Mouse (Mus musculus) limb, embryonic 14.5 days (tissue): ENCODE results near the gene Dcakd. TPM values are rescaled to one million over a fixed set of nuclear protein-coding genes. Genes with fewer than 3 reads are reported as not detected.

Experiments used
- ATAC-seq: fragments of 200-750 bp; cut with Nextera tagmentation; 2 replicates; pipeline ENCODE4 v1.8.0; 2017; ENCODE audit warnings: low read depth, moderate number of reproducible peaks, moderate TSS enrichment; ENCODE audit not compliant: low FRiP score
- DNase-seq: peaks from one replicate; pipeline ENCODE4 v3.0.0-alpha.2; 2015; ENCODE audit warnings: low spot score
- H3K27ac ChIP-seq: fragments of 300-500 bp; sonication (generic); replicated peaks from 2 replicates; pipeline ENCODE4 v1.5.1; 2014; ENCODE audit warnings: low read depth, mild to moderate bottlenecking, low read length, moderate library complexity, mixed read lengths
- H3K27me3 ChIP-seq: fragments of 300-500 bp; sonication (generic); 2 replicates; pipeline ENCODE4 v1.6.1; 2014; ENCODE audit warnings: low read length, mixed read lengths; ENCODE audit not compliant: control insufficient read depth, insufficient read depth
- H3K36me3 ChIP-seq: fragments of 300-500 bp; sonication (generic); 2 replicates; pipeline ENCODE4 v1.6.1; 2014; ENCODE audit warnings: mild to moderate bottlenecking, low read length, moderate library complexity, mixed read lengths; ENCODE audit not compliant: control insufficient read depth, insufficient read depth
- H3K4me1 ChIP-seq: fragments of 300-500 bp; sonication (generic); 2 replicates; pipeline ENCODE4 v1.6.1; 2014; ENCODE audit warnings: antibody characterized with exemption, low read length, mixed read lengths; ENCODE audit not compliant: control insufficient read depth, insufficient read depth
- H3K4me2 ChIP-seq: fragments of 300-500 bp; sonication (generic); replicated peaks from 2 replicates; pipeline ENCODE4 v1.6.1; 2014; ENCODE audit warnings: low read depth, mild to moderate bottlenecking, low read length, moderate library complexity; ENCODE audit not compliant: severe bottlenecking
- H3K4me3 ChIP-seq: fragments of 300-500 bp; sonication (generic); replicated peaks from 2 replicates; pipeline ENCODE4 v1.5.1; 2014; ENCODE audit warnings: low read length
- H3K9ac ChIP-seq: fragments of 300-500 bp; sonication (generic); 2 replicates; pipeline ENCODE4 v1.6.1; 2014; ENCODE audit warnings: mild to moderate bottlenecking, low read depth, low read length, moderate library complexity; ENCODE audit not compliant: severe bottlenecking
- H3K9me3 ChIP-seq: fragments of 300-500 bp; sonication (generic); 2 replicates; pipeline ENCODE4 v1.6.1; 2016; ENCODE audit warnings: low read length; ENCODE audit not compliant: control insufficient read depth
- POLR2A ChIP-seq: fragments of 200-500 bp; IDR thresholded peaks from 2 replicates; pipeline ENCODE4 v1.8.0; 2012; ENCODE audit warnings: inconsistent platforms, mild to moderate bottlenecking, moderate library complexity, borderline replicate concordance; ENCODE audit not compliant: insufficient read depth, insufficient read length; ENCODE audit errors: extremely low read depth
- WGBS: fragments of 180-500 bp; shearing (Covaris S2); extraction: QIAGEN DNeasy Blood & Tissue Kit; methylation state at CpG from one replicate; pipeline ENCODE4 v1.1.7; 2014; 5-methylcytosine and 5-hydroxymethylcytosine counted together
- polyA plus RNA-seq, 2 experiments: library from polyadenylated mRNA; depleted of rRNA in 1 of 2; stranded (reverse) in 1 of 2; unstranded in 1 of 2; fragments of >200 nt; fragmentation: Nextera tagmentation in 1 of 2; extraction: Ambion mirVana in 1 of 2; gene quantifications; 2 replicates each; pipeline versions ENCODE4 v1.2.1 to v1.2.3; 2012 to 2014

Gene Dcakd
- polyA plus RNA-seq, 2 experiments = 173 to 182 TPM

GRCm38 (mm10) chr11:103035007-103035406 lies 6.9 kb upstream of the Dcakd start:
- Histone ChIP-seq H3K9ac (no peak overlapping the region), H3K27ac (no peak overlapping the region), H3K4me1 (no peaks in the 10 kb centered on the region), H3K27me3 (no peaks in the 10 kb centered on the region), H3K36me3 (peaks cover 12% of the 10 kb centered on the region), H3K4me2 (no peak overlapping the region), H3K4me3 (no peak overlapping the region), H3K9me3 (no peaks in the 10 kb centered on the region)
- no peak for ATAC-seq
- WGBS = 78% methylated on average over 6 of the region's 6 CpGs
- no peak for TF ChIP-seq POLR2A
- no peak for DNase-seq

- no peaks in the 10 kb centered on the region for H3K9me3 ChIP-seq
- H3K27ac ChIP-seq = no peak overlapping the region
- no peak for DNase-seq
- H3K36me3 ChIP-seq = peaks cover 5% of the 10 kb centered on the region
- ATAC-seq = no peak
- 91% methylated on average over 3 of the region's 3 CpGs for WGBS
- H3K27me3 ChIP-seq = no peaks in the 10 kb centered on the region
- H3K4me1 ChIP-seq = peaks cover 4% of the 10 kb centered on the region; the same call in 1 of the 2 replicates
- H3K4me3 ChIP-seq = no peak overlapping the region
- no peak for TF ChIP-seq POLR2A
- no peak overlapping the region for H3K4me2 ChIP-seq
- H3K9ac ChIP-seq = no peak overlapping the region
Observed at GRCm38 (mm10) chr11:103033030-103033429, 4.9 kb upstream of the Dcakd start.

- ATAC-seq = peak; percentile 35
- TF ChIP-seq POLR2A = no peak
- no peaks in the 10 kb centered on the region for H3K9me3 ChIP-seq
- peak overlapping the region; percentile 77 for H3K4me3 ChIP-seq
- peaks cover 15% of the 10 kb centered on the region; the same call in 1 of the 2 replicates for H3K36me3 ChIP-seq
- no peaks in the 10 kb centered on the region for H3K27me3 ChIP-seq
- peak overlapping the region; percentile 63 for H3K4me2 ChIP-seq
- H3K4me1 ChIP-seq = peaks cover 12% of the 10 kb centered on the region
- peak overlapping the region; percentile 63 for H3K27ac ChIP-seq
- WGBS = 13% methylated on average over 8 of the region's 8 CpGs
- peak; percentile 28 for DNase-seq
- H3K9ac ChIP-seq = peak overlapping the region; percentile 72
Observed at GRCm38 (mm10) chr11:103027570-103028175, 460 bp downstream of the Dcakd start.

GRCm38 (mm10) chr11:103026901-103027300 lies 1.2 kb downstream of the Dcakd start:
- Histone ChIP-seq H3K4me2 (peak overlapping the region; percentile 63), H3K9me3 (no peaks in the 10 kb centered on the region), H3K4me3 (peak overlapping the region; percentile 77), H3K9ac (peak overlapping the region; percentile 72; the same call in 1 of the 2 replicates), H3K4me1 (peaks cover 12% of the 10 kb centered on the region), H3K36me3 (peaks cover 17% of the 10 kb centered on the region; the same call in 1 of the 2 replicates), H3K27ac (no peak overlapping the region), H3K27me3 (no peaks in the 10 kb centered on the region)
- DNase-seq = no peak
- no peak for TF ChIP-seq POLR2A
- WGBS = 81% methylated on average over 3 of the region's 3 CpGs
- ATAC-seq = no peak

GRCm38 (mm10) chr11:103023974-103024373 lies 4.2 kb downstream of the Dcakd start:
- ATAC-seq (no peak), DNase-seq (no peak)
- Histone ChIP-seq H3K27me3 (no peaks in the 10 kb centered on the region), H3K36me3 (peaks cover 20% of the 10 kb centered on the region), H3K4me1 (peaks cover 8% of the 10 kb centered on the region), H3K9me3 (no peaks in the 10 kb centered on the region), H3K4me3 (no peak overlapping the region), H3K27ac (no peak overlapping the region), H3K4me2 (no peak overlapping the region), H3K9ac (no peak overlapping the region)
- no peak for TF ChIP-seq POLR2A
- WGBS = 90% methylated on average over 3 of the region's 3 CpGs
